Mouse (Mus musculus): ENCODE measurements at regions not wholly inside any gene's neighbourhood (a gene's known extent, or its start where the extent isn't known, plus 50 kb on each side); places are given as distances from the start of the nearest gene placed in this dataset.

- no peak overlapping the region for H3K4me3 ChIP-seq
- H3K9ac ChIP-seq: no peak overlapping the region
- H3K27me3 ChIP-seq: no peaks in the 10 kb centered on the region
- H3K9me3 ChIP-seq (replicated peaks): no peaks in the 10 kb centered on the region
- H3K4me2 ChIP-seq (replicated peaks): no peak overlapping the region
- no peaks in the 10 kb centered on the region for H3K36me3 ChIP-seq
- no peak for ATAC-seq (ENCODE audit: low FRiP score)
- H3K4me1 ChIP-seq: no peaks in the 10 kb centered on the region
- no peak overlapping the region for H3K27ac ChIP-seq
Measured at GRCm38 (mm10) chr6:104916787-104917186, 424.2 kb downstream of the Cntn6 start.

DNA sequence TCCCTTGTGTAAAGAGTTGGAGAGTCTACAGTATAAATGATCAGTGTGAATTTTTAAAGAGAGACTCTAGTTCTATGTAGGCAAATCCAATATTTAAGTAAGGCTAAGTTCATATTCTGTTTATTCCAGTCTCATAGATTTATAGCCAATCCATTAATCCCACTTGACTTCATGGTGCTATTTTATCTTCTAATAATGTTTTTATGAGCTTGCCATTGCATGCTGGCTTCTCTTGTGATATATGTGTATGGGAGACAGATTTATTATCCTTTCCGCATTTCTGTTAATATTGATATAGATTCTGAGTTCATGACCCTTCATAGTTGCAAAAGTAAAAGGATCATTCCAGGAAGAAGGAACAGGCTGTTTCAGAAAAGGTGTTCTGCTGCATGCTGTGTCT lies 430.0 kb downstream of the Cntn6 start:
- H3K4me2 ChIP-seq (replicated peaks): no peak overlapping the region
- H3K27ac ChIP-seq: no peak overlapping the region
- WGBS: 95% methylated on average over 1 of the region's 1 CpGs
- no peaks in the 10 kb centered on the region for H3K36me3 ChIP-seq
- no peak for ATAC-seq (ENCODE audit: low FRiP score)
- H3K4me3 ChIP-seq: no peak overlapping the region
- no peak overlapping the region for H3K9ac ChIP-seq
- no peaks in the 10 kb centered on the region for H3K27me3 ChIP-seq
- H3K4me1 ChIP-seq: no peaks in the 10 kb centered on the region
- no peaks in the 10 kb centered on the region for H3K9me3 ChIP-seq (replicated peaks)

GRCm38 (mm10) chr6:104926088-104926487 lies 433.5 kb downstream of the Cntn6 start:
- no peaks in the 10 kb centered on the region for H3K27me3 ChIP-seq
- H3K27ac ChIP-seq: no peak overlapping the region
- H3K4me1 ChIP-seq: no peaks in the 10 kb centered on the region
- H3K4me2 ChIP-seq (replicated peaks): no peak overlapping the region
- no peaks in the 10 kb centered on the region for H3K36me3 ChIP-seq
- H3K4me3 ChIP-seq: no peak overlapping the region
- no peak for ATAC-seq (ENCODE audit: low FRiP score)
- H3K9me3 ChIP-seq (replicated peaks): no peaks in the 10 kb centered on the region
- no peak overlapping the region for H3K9ac ChIP-seq

GRCm38 (mm10) chr6:104930284-104930683 lies 437.7 kb downstream of the Cntn6 start:
- no peaks in the 10 kb centered on the region for H3K9me3 ChIP-seq (replicated peaks)
- H3K4me1 ChIP-seq: no peaks in the 10 kb centered on the region
- no peak overlapping the region for H3K4me3 ChIP-seq
- no peak for ATAC-seq (ENCODE audit: low FRiP score)
- no peak overlapping the region for H3K4me2 ChIP-seq (replicated peaks)
- 75% methylated on average over 5 of the region's 5 CpGs for WGBS
- no peak overlapping the region for H3K27ac ChIP-seq
- H3K9ac ChIP-seq: no peak overlapping the region
- H3K27me3 ChIP-seq: no peaks in the 10 kb centered on the region
- no peaks in the 10 kb centered on the region for H3K36me3 ChIP-seq

- no peak overlapping the region for H3K4me3 ChIP-seq
- no peaks in the 10 kb centered on the region for H3K9me3 ChIP-seq (replicated peaks)
- H3K27ac ChIP-seq: no peak overlapping the region
- no peak overlapping the region for H3K4me2 ChIP-seq (replicated peaks)
- H3K27me3 ChIP-seq: no peaks in the 10 kb centered on the region
- no peak for ATAC-seq (ENCODE audit: low FRiP score)
- no peaks in the 10 kb centered on the region for H3K4me1 ChIP-seq
- H3K36me3 ChIP-seq: no peaks in the 10 kb centered on the region
- H3K9ac ChIP-seq: no peak overlapping the region
- WGBS: 95% methylated on average over 4 of the region's 4 CpGs
Measured at GRCm38 (mm10) chr6:104932153-104932552, 439.6 kb downstream of the Cntn6 start.

DNA sequence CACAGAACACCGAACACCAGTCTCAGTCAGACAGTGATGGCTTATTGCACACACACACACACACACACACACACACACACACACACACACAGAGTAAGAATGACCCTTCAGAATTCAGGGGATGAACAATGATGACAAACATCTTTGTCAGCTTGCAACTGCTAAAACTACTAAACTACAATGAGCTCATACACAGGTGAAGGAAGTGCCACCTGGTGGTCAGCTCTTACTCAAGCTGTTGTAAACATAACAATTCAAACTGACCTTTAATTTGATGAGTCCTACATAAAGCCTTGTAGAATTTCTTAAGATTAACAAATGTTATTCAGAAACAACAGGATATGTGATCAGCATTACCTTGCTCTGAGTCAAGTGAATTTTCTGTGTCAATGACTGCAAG lies 446.5 kb downstream of the Cntn6 start:
- Histone ChIP-seq H3K4me2 (replicated peaks) (no peak overlapping the region), H3K4me3 (no peak overlapping the region), H3K27me3 (no peaks in the 10 kb centered on the region), H3K9me3 (replicated peaks) (no peaks in the 10 kb centered on the region), H3K9ac (no peak overlapping the region), H3K27ac (no peak overlapping the region), H3K4me1 (no peaks in the 10 kb centered on the region), H3K36me3 (no peaks in the 10 kb centered on the region)
- ATAC-seq (ENCODE audit: low FRiP score): no peak
- 88% methylated on average over 1 of the region's 1 CpGs for WGBS

DNA sequence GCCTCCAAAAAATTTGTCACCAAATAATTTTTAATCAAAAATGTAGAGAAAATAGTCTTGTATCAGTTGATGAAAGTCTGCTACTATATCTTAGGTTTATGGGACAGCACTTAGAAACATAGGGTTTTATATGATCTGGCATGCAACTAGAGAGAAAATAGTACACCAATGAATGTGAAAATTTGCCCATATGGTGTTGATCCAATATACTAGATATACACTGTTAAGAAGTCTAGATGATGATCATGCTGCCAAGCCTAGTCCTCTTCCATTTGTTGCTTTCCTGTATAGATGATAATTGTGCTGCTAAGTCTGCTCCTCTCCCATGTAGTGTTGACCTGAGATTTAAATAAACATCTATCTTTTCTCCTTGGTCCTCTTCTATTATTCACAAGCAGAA lies 481.9 kb downstream of the Cntn6 start:
- no peak overlapping the region for H3K4me3 ChIP-seq
- H3K27me3 ChIP-seq: no peaks in the 10 kb centered on the region
- no peak overlapping the region for H3K9ac ChIP-seq
- H3K27ac ChIP-seq: no peak overlapping the region
- H3K4me2 ChIP-seq (replicated peaks): no peak overlapping the region
- no peak for ATAC-seq (ENCODE audit: low FRiP score)
- no peaks in the 10 kb centered on the region for H3K9me3 ChIP-seq (replicated peaks)
- H3K36me3 ChIP-seq: no peaks in the 10 kb centered on the region
- no peaks in the 10 kb centered on the region for H3K4me1 ChIP-seq

DNA sequence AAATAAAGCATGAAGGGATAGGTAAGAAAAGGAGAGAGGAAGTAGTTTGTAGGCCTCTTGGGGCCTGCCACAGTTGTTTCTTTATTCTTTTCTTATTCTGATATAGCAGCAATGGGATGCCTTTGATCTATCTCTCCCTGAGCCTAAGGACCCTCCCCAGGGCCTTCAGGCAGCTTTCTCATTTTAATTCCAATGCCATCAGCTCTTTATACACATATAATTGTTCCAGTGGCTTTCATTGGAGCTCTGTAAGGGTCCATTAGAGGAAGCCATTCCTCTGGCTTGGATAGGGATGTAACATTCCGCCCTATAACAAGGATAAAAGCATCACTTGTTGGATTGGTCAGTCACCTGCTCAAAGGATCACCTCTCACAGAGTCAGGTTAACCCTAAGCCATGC lies 491.6 kb downstream of the Cntn6 start:
- H3K4me2 ChIP-seq (replicated peaks): no peak overlapping the region
- no peak overlapping the region for H3K27ac ChIP-seq
- no peak for ATAC-seq (ENCODE audit: low FRiP score)
- 61% methylated on average over 1 of the region's 1 CpGs for WGBS
- no peaks in the 10 kb centered on the region for H3K27me3 ChIP-seq
- no peak overlapping the region for H3K4me3 ChIP-seq
- no peaks in the 10 kb centered on the region for H3K9me3 ChIP-seq (replicated peaks)
- no peaks in the 10 kb centered on the region for H3K4me1 ChIP-seq
- H3K36me3 ChIP-seq: no peaks in the 10 kb centered on the region
- H3K9ac ChIP-seq: no peak overlapping the region

DNA sequence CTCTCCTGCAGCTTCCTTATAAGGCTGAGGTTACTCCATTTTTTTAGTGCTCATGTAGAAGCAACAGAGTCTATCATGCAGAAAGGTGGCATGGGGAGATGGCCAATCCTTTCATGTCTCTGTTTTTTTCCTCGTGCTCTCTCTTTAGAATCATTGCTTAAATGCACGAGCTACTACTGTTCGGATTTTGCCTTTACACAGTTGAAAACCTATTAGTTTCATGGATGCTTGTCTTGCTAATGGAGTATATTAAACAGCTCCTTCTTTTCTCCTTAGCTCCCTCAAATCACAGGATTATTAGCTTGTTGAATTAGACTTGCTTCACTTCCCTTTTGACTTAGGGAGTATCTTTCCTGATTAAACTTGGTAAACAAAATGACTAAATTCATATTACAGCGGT lies 497.3 kb downstream of the Cntn6 start:
- no peaks in the 10 kb centered on the region for H3K4me1 ChIP-seq
- WGBS: 92% methylated on average over 4 of the region's 4 CpGs
- ATAC-seq (ENCODE audit: low FRiP score): no peak

GRCm38 (mm10) chr6:104990366-104990765 lies 497.8 kb downstream of the Cntn6 start:
- Histone ChIP-seq H3K4me1 (no peaks in the 10 kb centered on the region), H3K9me3 (replicated peaks) (no peaks in the 10 kb centered on the region), H3K9ac (no peak overlapping the region), H3K36me3 (no peaks in the 10 kb centered on the region), H3K4me3 (no peak overlapping the region), H3K4me2 (replicated peaks) (no peak overlapping the region), H3K27ac (no peak overlapping the region), H3K27me3 (no peaks in the 10 kb centered on the region)
- ATAC-seq (ENCODE audit: low FRiP score): no peak
- 86% methylated on average over 2 of the region's 2 CpGs for WGBS

More for the DNA sequence above, 497.3 kb downstream of the Cntn6 start:
- Histone ChIP-seq H3K4me2 (replicated peaks) (no peak overlapping the region), H3K4me3 (no peak overlapping the region), H3K9me3 (replicated peaks) (no peaks in the 10 kb centered on the region), H3K27ac (no peak overlapping the region), H3K27me3 (no peaks in the 10 kb centered on the region), H3K36me3 (no peaks in the 10 kb centered on the region), H3K9ac (no peak overlapping the region)

- no peaks in the 10 kb centered on the region for H3K36me3 ChIP-seq
- H3K9ac ChIP-seq: no peak overlapping the region
- H3K9me3 ChIP-seq (replicated peaks): no peaks in the 10 kb centered on the region
- ATAC-seq (ENCODE audit: low FRiP score): no peak
- no peak overlapping the region for H3K4me3 ChIP-seq
- no peaks in the 10 kb centered on the region for H3K27me3 ChIP-seq
- H3K4me2 ChIP-seq (replicated peaks): no peak overlapping the region
- 97% methylated on average over 1 of the region's 1 CpGs for whole genome bisulfite sequencing
- no peak overlapping the region for H3K27ac ChIP-seq
- no peaks in the 10 kb centered on the region for H3K4me1 ChIP-seq
Measured at GRCm38 (mm10) chr6:104999601-105000000, 507.0 kb downstream of the Cntn6 start.

- no peak for ATAC-seq (ENCODE audit: low FRiP score)
- H3K4me2 ChIP-seq (replicated peaks): no peak overlapping the region
- H3K27me3 ChIP-seq: no peaks in the 10 kb centered on the region
- no peaks in the 10 kb centered on the region for H3K4me1 ChIP-seq
- no peaks in the 10 kb centered on the region for H3K36me3 ChIP-seq
- H3K4me3 ChIP-seq: no peak overlapping the region
- H3K9ac ChIP-seq: no peak overlapping the region
- H3K27ac ChIP-seq: no peak overlapping the region
- WGBS: 85% methylated on average over 4 of the region's 4 CpGs
- no peaks in the 10 kb centered on the region for H3K9me3 ChIP-seq (replicated peaks)
Measured at GRCm38 (mm10) chr6:105020672-105021071, 528.1 kb downstream of the Cntn6 start.

DNA sequence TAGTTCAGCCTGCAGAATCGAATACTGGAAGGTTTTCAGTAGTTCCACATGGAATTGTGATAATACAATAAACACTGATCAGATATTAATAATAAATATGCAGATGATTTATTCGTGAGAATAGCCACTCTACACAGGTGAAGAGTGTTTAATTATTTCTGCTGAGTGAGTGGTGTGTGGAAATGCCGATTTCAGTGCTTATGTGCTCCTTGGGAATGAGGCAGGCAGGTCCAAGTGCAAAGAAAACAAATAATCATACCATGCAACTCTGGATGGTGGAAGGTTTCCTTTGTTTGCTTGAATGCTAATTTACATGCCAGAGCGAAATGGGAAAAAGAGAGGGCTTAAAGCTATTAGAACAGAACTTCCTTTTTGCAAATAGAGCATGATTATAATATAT lies 528.6 kb downstream of the Cntn6 start:
- Histone ChIP-seq H3K27ac (no peak overlapping the region), H3K9me3 (replicated peaks) (no peaks in the 10 kb centered on the region), H3K4me1 (no peaks in the 10 kb centered on the region), H3K4me3 (no peak overlapping the region), H3K27me3 (no peaks in the 10 kb centered on the region), H3K36me3 (no peaks in the 10 kb centered on the region), H3K4me2 (replicated peaks) (no peak overlapping the region), H3K9ac (no peak overlapping the region)
- ATAC-seq (ENCODE audit: low FRiP score): no peak
- 63% methylated on average over 4 of the region's 4 CpGs for WGBS

GRCm38 (mm10) chr6:105066146-105066545 lies 573.6 kb downstream of the Cntn6 start:
- Histone ChIP-seq H3K4me1 (no peaks in the 10 kb centered on the region), H3K9ac (no peak overlapping the region), H3K27me3 (no peaks in the 10 kb centered on the region), H3K9me3 (replicated peaks) (no peaks in the 10 kb centered on the region), H3K36me3 (no peaks in the 10 kb centered on the region), H3K4me3 (no peak overlapping the region), H3K4me2 (replicated peaks) (no peak overlapping the region), H3K27ac (no peak overlapping the region)
- ATAC-seq (ENCODE audit: low FRiP score): no peak
- 70% methylated on average over 2 of the region's 2 CpGs for WGBS
